Mouse (Mus musculus) liver (tissue): ENCODE results near the gene Ascl2.
A peak's percentile ranks its signal among the peaks of the same experiment; 100 is the strongest.

Source experiments
- DNase-seq: peaks from one replicate; pipeline ENCODE4 v3.0.0-alpha.2; 2020; ENCODE audit warnings: mixed read lengths

Gene Ascl2

GRCm38 (mm10) chr7:142997403-142998150 lies 28.5 kb upstream of the Ascl2 start:
- peak; percentile 51 for DNase-seq

- DNase-seq: peak; percentile 66
Measured at GRCm38 (mm10) chr7:142996998-142997397, 27.9 kb upstream of the Ascl2 start.

GRCm38 (mm10) chr7:142995630-142996338 lies 26.7 kb upstream of the Ascl2 start:
- DNase-seq: peak; percentile 90

GRCm38 (mm10) chr7:142995004-142995403 lies 25.9 kb upstream of the Ascl2 start:
- DNase-seq: no peak

- peak; percentile 72 for DNase-seq
Measured at GRCm38 (mm10) chr7:142987718-142988117, 18.7 kb upstream of the Ascl2 start.

- DNase-seq: no peak
Measured at GRCm38 (mm10) chr7:142985146-142985545, 16.1 kb upstream of the Ascl2 start.

- no peak for DNase-seq
Measured at GRCm38 (mm10) chr7:142981908-142982307, 12.8 kb upstream of the Ascl2 start.

GRCm38 (mm10) chr7:142967884-142968808 lies 918 bp downstream of the Ascl2 start:
- peak; percentile 60 for DNase-seq

- peak; percentile 70 for DNase-seq
Measured at GRCm38 (mm10) chr7:142967414-142967883, 1.6 kb downstream of the Ascl2 start.

GRCm38 (mm10) chr7:142959752-142960151 lies 9.3 kb downstream of the Ascl2 start:
- no peak for DNase-seq

GRCm38 (mm10) chr7:142958817-142959216 lies 10.2 kb downstream of the Ascl2 start:
- DNase-seq: no peak

GRCm38 (mm10) chr7:142956018-142956417 lies 13.0 kb downstream of the Ascl2 start:
- DNase-seq: no peak

- DNase-seq: no peak
Measured at GRCm38 (mm10) chr7:142949568-142949967, 19.5 kb downstream of the Ascl2 start.

GRCm38 (mm10) chr7:142937631-142938030 lies 31.4 kb downstream of the Ascl2 start:
- DNase-seq: no peak

- DNase-seq: no peak
Measured at GRCm38 (mm10) chr7:142935708-142936107, 33.4 kb downstream of the Ascl2 start.

- no peak for DNase-seq
Measured at GRCm38 (mm10) chr7:142932469-142932868, 36.6 kb downstream of the Ascl2 start.

GRCm38 (mm10) chr7:142931028-142931427 lies 38.0 kb downstream of the Ascl2 start, which contains the start of gene Th:
Gene Th (minus strand): TSS chr7:142931128.
- no peak for DNase-seq

- no peak for DNase-seq
Measured at GRCm38 (mm10) chr7:142929516-142929915, 39.5 kb downstream of the Ascl2 start.

- no peak for DNase-seq
Measured at GRCm38 (mm10) chr7:142927293-142927692, 41.8 kb downstream of the Ascl2 start.

GRCm38 (mm10) chr7:142918641-142919628 lies 50.1 kb downstream of the Ascl2 start:
- DNase-seq: peak; percentile 76

GRCm38 (mm10) chr7:142917659-142918058 lies 51.4 kb downstream of the Ascl2 start:
- no peak for DNase-seq
